Mouse (Mus musculus): ENCODE measurements around the gene Pomc.
"Not testable (repeated sequence)": the region's sequence is repeated elsewhere in the genome, so short reads cannot be mapped to it uniquely, and the experiment has no call there.

- TF ChIP-seq EP300, CTCF (IDR thresholded peaks at IDR 0.05; ENCODE audit: low read depth): not testable (repeated sequence)
Measured at GRCm38 (mm10) chr12:3973169-3973568, 18.4 kb downstream of the Pomc start.

All from heart, postnatal 0 days (tissue).